Mouse (Mus musculus) stomach, embryonic 14.5 days (tissue): ENCODE measurements around the gene Oasl1. TPM values are rescaled to one million over a fixed set of nuclear protein-coding genes. Genes with fewer than 3 reads are reported as not detected.

Experiments used
- polyA plus RNA-seq: library from polyadenylated mRNA; unstranded; fragments of >200 nt; fragmentation: Nextera tagmentation; extraction: Ambion mirVana; gene quantifications from 2 replicates; pipeline ENCODE4 v1.2.1, GENCODE M21; 2014

The Oasl1 gene
- polyA plus RNA-seq, 1 experiment from 2014 or later: 0.75 TPM

Other genes starting within 250 kb of the Oasl1 start
- gene Gltp, start 232.3 kb upstream of the Oasl1 start, polyA plus RNA-seq: 81.6 and 87.4 TPM in 2 replicates
- 11.9 and 14.1 TPM in 2 replicates for gene Tchp, start 215.5 kb upstream of the Oasl1 start, polyA plus RNA-seq
- 35.6 and 49.5 TPM in 2 replicates for gene Ankrd13a, start 148.6 kb upstream of the Oasl1 start, polyA plus RNA-seq
- 41.2 and 42.6 TPM in 2 replicates for gene Git2, start 147.7 kb upstream of the Oasl1 start, polyA plus RNA-seq
- gene 1500011B03Rik, start 99.8 kb upstream of the Oasl1 start, polyA plus RNA-seq: 112 and 113 TPM in 2 replicates
- not detected in 2 replicates for gene 4930519G04Rik, start 69.6 kb upstream of the Oasl1 start, polyA plus RNA-seq
- gene Gm9936, start 64.6 kb upstream of the Oasl1 start, polyA plus RNA-seq: 0.09 and 0.28 TPM in 2 replicates
- 5.2 and 5.3 TPM in 2 replicates for gene Oasl2, start 26.3 kb upstream of the Oasl1 start, polyA plus RNA-seq
- 51.8 and 54.6 TPM in 2 replicates for gene 2210016L21Rik, start 18.9 kb downstream of the Oasl1 start, polyA plus RNA-seq
- gene Hnf1a, start 47.9 kb downstream of the Oasl1 start, polyA plus RNA-seq: 7.1 and 7.7 TPM in 2 replicates
- gene Sppl3, start 87.9 kb downstream of the Oasl1 start, polyA plus RNA-seq: 27.6 and 27.7 TPM in 2 replicates
- gene Gm10401, start 175.1 kb downstream of the Oasl1 start, polyA plus RNA-seq: 51.7 and 54.7 TPM in 2 replicates
- 38.5 and 39.9 TPM in 2 replicates for gene Acads, start 196.1 kb downstream of the Oasl1 start, polyA plus RNA-seq
- gene Unc119b, start 211.7 kb downstream of the Oasl1 start, polyA plus RNA-seq: 26.3 and 27.3 TPM in 2 replicates
- 52.6 and 61.3 TPM in 2 replicates for gene Mlec, start 234.9 kb downstream of the Oasl1 start, polyA plus RNA-seq